Mouse (Mus musculus) brown adipose tissue, adult 24 weeks (tissue): ENCODE results near the gene Ap4e1. TPM values are rescaled to one million over a fixed set of nuclear protein-coding genes. Genes with fewer than 3 reads are reported as not detected.
A peak's percentile ranks its signal among the peaks of the same experiment; 100 is the strongest.

Experiments used
- H3K27ac ChIP-seq: fragments of 200-500 bp; replicated peaks from 2 replicates; pipeline ENCODE4 v1.5.1; 2012; ENCODE audit warnings: low read depth, mild to moderate bottlenecking, low read length
- H3K4me1 ChIP-seq: fragments of 200-500 bp; 2 replicates; pipeline ENCODE4 v1.6.1; 2012; ENCODE audit warnings: low read length, mixed read lengths; ENCODE audit not compliant: control insufficient read depth, insufficient read depth, insufficient read length
- H3K4me3 ChIP-seq: fragments of 200-500 bp; 2 replicates; pipeline ENCODE4 v1.5.1; 2012; ENCODE audit warnings: low read depth, mild to moderate bottlenecking, low read length, moderate library complexity; ENCODE audit not compliant: insufficient read depth
- polyA plus RNA-seq: library from polyadenylated mRNA; stranded (reverse); fragments of >200 nt; gene quantifications from 2 replicates; pipeline ENCODE4 v1.2.4, GENCODE M21; 2012; ENCODE audit not compliant: missing spikeins, insufficient read depth, insufficient read length

Ap4e1 gene
- polyA plus RNA-seq: 3.4 and 5.2 TPM in 2 replicates

DNA sequence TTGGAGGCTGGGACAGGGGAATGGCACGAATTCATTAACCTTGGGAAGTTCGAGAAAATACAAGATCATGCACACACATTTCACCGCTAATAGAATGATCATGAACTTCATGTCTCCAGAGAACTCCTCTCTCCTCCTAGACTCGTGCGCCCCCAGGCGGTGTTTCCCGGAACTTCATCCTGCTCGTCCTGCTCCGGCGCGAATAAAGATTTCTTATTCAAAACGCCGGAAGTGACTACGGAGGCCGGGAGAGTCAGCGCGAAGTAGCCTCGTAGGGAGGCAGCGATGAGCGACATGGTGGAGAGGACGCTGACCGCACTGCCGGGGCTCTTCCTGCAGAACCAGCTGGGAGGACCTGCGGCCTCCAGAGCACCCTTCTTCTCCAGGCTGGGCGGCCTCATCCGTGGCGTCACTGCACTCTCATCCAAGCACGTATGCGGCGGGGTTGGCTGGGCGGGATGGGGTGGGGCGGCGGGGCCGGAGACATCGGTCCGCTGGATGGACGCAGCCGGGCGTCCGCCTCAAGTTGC lies at the start of gene Ap4e1:
TSS of gene Ap4e1 (plus strand) at position 249 of the 530 bp plus-strand sequence.
- H3K27ac ChIP-seq: 0 out of 2 replicates have a peak within 1 kb of the TSS, but pooled peaks have one; percentile 54
- H3K4me3 ChIP-seq: peak within 1 kb of the TSS; percentile 72
- peaks cover 3% of the 10 kb centered on the region for H3K4me1 ChIP-seq

GRCm38 (mm10) chr2:126961696-126962095 lies 46.8 kb upstream of the Ap4e1 start:
- no peaks in the 10 kb centered on the region for H3K4me1 ChIP-seq
- H3K4me3 ChIP-seq: no peak overlapping the region
- H3K27ac ChIP-seq: no peak overlapping the region

DNA sequence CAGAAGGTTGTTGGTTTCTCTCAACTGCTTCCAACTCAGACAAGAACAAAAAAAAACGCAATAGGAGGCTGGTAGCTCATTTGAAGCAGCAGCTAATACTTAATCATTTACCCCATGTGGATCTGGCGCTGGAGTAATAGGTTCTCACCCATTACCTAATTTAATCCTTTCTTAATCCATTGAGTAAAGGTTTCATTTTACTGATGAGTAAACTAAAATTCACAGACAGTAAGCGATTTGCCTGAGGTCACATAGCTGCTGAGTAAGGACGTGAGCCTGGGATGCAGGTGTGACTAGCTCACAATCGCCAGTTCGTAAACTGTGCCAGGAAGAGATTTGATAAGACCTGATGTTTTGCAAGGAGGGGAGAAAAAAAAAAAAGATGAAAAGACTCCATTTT lies 31.1 kb upstream of the Ap4e1 start:
- Histone ChIP-seq H3K4me1 (no peaks in the 10 kb centered on the region), H3K27ac (no peak overlapping the region), H3K4me3 (no peak overlapping the region)

GRCm38 (mm10) chr2:126983221-126983620 lies 25.3 kb upstream of the Ap4e1 start:
- H3K4me1 ChIP-seq: no peaks in the 10 kb centered on the region; the same call in 1 of the 2 replicates
- H3K27ac ChIP-seq: peak overlapping the region; percentile 46
- no peak overlapping the region for H3K4me3 ChIP-seq

GRCm38 (mm10) chr2:126989919-126990318 lies 18.6 kb upstream of the Ap4e1 start:
- H3K4me1 ChIP-seq: no peaks in the 10 kb centered on the region
- no peak overlapping the region for H3K4me3 ChIP-seq
- no peak overlapping the region for H3K27ac ChIP-seq

GRCm38 (mm10) chr2:126992742-126993141 lies 15.8 kb upstream of the Ap4e1 start:
- Histone ChIP-seq H3K4me1 (no peaks in the 10 kb centered on the region), H3K27ac (0 out of 2 replicates have a peak overlapping the region, but pooled peaks have one; percentile 28), H3K4me3 (no peak overlapping the region)

DNA sequence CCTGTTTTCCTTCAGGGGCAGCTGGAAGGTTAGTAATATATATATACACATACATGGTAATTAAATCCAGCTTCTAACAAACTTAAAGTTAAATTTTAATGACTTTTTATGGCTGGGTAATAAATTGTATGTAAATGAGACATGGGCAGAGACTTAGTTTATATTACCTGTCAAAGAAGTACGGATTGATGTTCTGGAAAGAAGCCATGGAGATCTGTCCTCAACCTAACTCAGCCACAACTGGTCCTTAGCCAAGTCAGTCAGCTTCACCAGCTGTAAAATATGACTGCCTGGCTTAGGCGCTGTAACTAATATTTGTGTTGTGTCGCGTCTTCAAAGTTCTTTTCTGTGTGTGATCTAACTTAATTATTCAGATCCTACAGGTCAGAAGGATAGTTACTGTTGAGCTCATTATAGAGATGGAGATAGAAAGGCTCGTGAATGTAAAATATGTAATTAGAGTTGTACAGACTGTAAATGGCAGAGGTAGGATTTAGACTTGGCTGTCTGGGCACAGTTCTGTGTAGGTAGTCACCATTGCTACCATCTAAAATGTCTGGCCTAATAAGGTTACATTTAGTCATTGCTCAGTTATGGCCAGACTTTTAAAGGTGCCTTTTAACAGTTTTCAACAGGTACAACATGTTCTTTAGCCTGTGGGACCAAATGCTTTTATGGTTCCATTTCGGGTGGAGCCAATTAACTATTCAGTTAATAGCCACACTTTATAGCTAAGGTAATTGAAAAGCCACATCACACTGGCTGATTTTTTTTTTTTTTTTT lies 13.9 kb upstream of the Ap4e1 start:
- H3K4me3 ChIP-seq: no peak overlapping the region
- H3K27ac ChIP-seq: no peak overlapping the region
- H3K4me1 ChIP-seq: no peaks in the 10 kb centered on the region

- Histone ChIP-seq H3K27ac (peak overlapping the region; percentile 71), H3K4me3 (no peak overlapping the region), H3K4me1 (no peaks in the 10 kb centered on the region)
These were observed 11.8 kb upstream of the Ap4e1 start for GRCm38 (mm10) chr2:126996737-126997136.

DNA sequence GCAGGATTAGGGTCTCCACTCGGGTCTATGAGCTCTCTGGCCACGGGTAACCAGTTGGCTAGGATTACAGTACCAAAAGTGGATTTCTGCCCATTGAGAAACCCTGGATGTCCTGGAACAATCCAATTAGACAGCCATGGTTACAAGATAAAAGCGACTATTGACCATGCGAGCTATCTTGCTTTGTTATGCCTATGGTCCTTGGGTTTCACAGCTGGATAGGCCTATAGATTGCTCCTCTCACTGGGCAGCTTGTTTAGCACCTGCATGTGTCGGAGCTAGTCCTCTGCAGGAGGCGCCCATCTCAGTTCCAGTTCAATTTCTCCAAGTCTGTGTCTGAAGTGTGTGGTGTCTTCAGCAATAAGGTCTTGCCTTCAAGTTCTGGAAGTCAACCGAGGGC lies 10.3 kb upstream of the Ap4e1 start:
- Histone ChIP-seq H3K4me3 (no peak overlapping the region), H3K27ac (no peak overlapping the region), H3K4me1 (no peaks in the 10 kb centered on the region)

DNA sequence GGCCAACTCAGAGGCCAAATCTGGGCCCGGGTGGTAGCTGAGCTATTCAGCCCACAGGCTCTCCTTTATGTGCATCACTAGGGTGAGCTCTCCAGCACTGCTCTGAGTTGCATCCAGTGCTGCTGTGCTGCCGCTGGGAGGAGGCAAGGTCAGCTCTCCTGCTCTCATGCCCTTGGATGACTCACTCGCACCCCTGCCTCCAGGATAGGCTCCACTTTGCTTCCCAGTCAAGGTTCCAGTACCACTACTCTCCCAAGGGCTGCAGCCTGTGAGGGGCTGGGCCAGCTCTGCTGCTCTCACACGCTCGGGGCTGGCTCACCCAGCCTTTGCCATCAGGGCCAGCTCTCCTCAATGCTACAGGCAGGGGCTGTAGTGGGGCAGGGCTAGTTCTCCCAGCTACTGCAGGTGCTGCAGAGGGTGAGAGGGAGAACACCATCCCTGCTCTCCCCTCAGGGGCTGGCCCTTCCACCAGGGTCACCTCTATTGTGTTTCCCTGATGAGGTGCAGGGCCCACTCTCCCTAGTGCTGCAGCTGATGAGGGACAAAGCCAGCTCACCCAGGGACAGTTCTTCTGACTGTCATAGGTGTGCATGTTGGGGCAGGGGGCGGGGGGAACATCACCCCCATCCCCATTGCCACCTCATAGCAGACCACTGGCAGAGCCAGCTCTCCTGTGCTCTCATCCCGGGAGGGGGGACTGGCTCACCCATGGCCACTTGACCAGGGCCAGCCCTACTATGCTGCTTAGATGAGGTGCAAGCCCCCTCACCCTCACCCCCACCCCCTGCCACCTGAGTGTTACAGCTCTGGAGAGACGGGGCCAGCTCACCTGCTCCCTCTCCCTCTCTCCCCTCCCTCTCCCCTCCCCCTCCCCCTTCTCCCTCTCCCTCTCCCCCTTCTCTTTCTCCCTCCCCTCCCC lies 7.9 kb upstream of the Ap4e1 start:
- no peak overlapping the region for H3K27ac ChIP-seq
- H3K4me3 ChIP-seq: no peak overlapping the region
- no peaks in the 10 kb centered on the region for H3K4me1 ChIP-seq

DNA sequence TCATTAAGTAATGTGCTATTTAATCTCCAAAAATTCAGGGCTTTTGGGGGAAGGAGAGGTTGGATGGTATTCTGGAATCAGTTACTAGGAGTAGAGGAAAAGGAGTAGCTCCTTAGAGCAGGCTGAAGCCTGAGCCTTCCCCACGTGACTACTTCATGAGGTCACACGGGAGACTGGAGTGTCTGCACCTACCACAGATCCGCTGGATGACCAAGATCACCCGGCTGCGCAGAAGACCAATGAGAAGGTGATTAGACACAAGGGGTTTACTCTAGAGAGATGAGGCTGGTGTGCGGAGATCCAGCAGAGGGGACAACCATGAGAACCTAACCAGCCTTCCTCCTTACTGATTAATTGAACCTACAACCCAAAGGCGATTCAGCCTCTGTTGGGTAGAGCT lies 4.5 kb upstream of the Ap4e1 start:
- Histone ChIP-seq H3K4me3 (no peak overlapping the region), H3K4me1 (no peaks in the 10 kb centered on the region), H3K27ac (no peak overlapping the region)

GRCm38 (mm10) chr2:127006634-127007370 lies 1.7 kb upstream of the Ap4e1 start:
- H3K27ac ChIP-seq: peak overlapping the region; percentile 43

DNA sequence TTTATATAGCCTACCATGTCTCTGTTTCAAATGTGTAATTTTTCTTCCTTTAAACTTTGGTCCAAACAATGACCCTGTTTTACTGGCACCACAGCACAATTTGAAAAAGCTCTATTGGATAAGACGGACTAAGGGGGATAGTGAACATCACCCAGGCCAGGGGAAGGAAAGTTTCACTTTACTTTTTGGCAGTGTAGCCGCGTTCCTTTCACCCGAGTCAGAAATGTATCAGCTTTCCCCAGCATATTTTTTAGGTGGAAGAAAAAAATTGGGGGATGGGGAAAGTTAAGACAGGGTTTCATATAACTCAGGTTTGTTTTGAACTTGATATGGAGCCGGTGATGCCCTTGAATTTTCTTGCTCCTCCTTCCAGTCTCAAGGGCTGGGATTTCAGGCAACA lies 1.0 kb upstream of the Ap4e1 start:
- H3K4me1 ChIP-seq: peaks cover 3% of the 10 kb centered on the region
- H3K4me3 ChIP-seq: no peak overlapping the region
- 0 out of 2 replicates have a peak overlapping the region, but pooled peaks have one; percentile 54 for H3K27ac ChIP-seq

More at GRCm38 (mm10) chr2:127006634-127007370, 1.7 kb upstream of the Ap4e1 start:
- Histone ChIP-seq H3K4me3 (peak overlapping the region; percentile 62), H3K4me1 (peaks cover 3% of the 10 kb centered on the region)

- no peaks in the 10 kb centered on the region for H3K4me1 ChIP-seq
- no peak overlapping the region for H3K4me3 ChIP-seq
- H3K27ac ChIP-seq: no peak overlapping the region
These were observed 26.6 kb downstream of the Ap4e1 start for GRCm38 (mm10) chr2:127035006-127035605.
